Mouse (Mus musculus) heart, adult 2 months (tissue): ENCODE measurements at regions not wholly inside any gene's neighbourhood (a gene's known extent, or its start where the extent isn't known, plus 50 kb on each side); places are given as distances from the start of the nearest gene placed in this dataset.

ENCODE experiments used
- DNase-seq, 2 experiments: peaks; one replicate each; pipeline ENCODE4 v3.0.0; 2021
- H3K27ac ChIP-seq: fragments of 200-600 bp; 2 replicates; pipeline ENCODE4 v1.8.1; 2022
- H3K27me3 ChIP-seq: fragments of 200-500 bp; 2 replicates; pipeline ENCODE4 v1.6.1; 2012; ENCODE audit warnings: mild to moderate bottlenecking, low read length, inconsistent platforms, mixed read lengths; ENCODE audit not compliant: control insufficient read depth, insufficient read depth
- H3K36me3 ChIP-seq: fragments of 200-500 bp; 2 replicates; pipeline ENCODE4 v1.6.1; 2012; ENCODE audit warnings: low read length, inconsistent platforms; ENCODE audit not compliant: control insufficient read depth, insufficient read depth
- H3K4me1 ChIP-seq: fragments of 200-500 bp; 2 replicates; pipeline ENCODE4 v1.6.1; 2011; ENCODE audit warnings: low read length; ENCODE audit not compliant: control insufficient read depth, insufficient read depth
- H3K4me3 ChIP-seq: fragments of 200-600 bp; 2 replicates; pipeline ENCODE4 v1.8.1; 2022
- H3K79me2 ChIP-seq: fragments of 200-500 bp; replicated peaks from 2 replicates; pipeline ENCODE4 v1.6.1; 2012; ENCODE audit warnings: mild to moderate bottlenecking, inconsistent platforms, low read length, moderate library complexity, mixed read lengths; ENCODE audit not compliant: control insufficient read depth, insufficient read depth
- H3K9ac ChIP-seq: fragments of 200-500 bp; 2 replicates; pipeline ENCODE4 v1.6.1; 2012; ENCODE audit warnings: low read depth, mild to moderate bottlenecking, control low read depth, inconsistent platforms, low read length, mixed read lengths
- CTCF ChIP-seq: fragments of 200-600 bp; IDR thresholded peaks from 2 replicates; pipeline ENCODE4 v1.8.1; 2022; ENCODE audit warnings: antibody characterized with exemption, mild to moderate bottlenecking, moderate library complexity
- EP300 ChIP-seq: fragments of 200-500 bp; IDR thresholded peaks from 2 replicates; pipeline ENCODE4 v1.6.1; 2011; ENCODE audit warnings: low read depth, low read length, control low read depth; ENCODE audit not compliant: insufficient read depth
- POLR2A ChIP-seq: fragments of 200-500 bp; IDR thresholded peaks from 2 replicates; pipeline ENCODE4 v1.6.1; 2011; ENCODE audit warnings: mild to moderate bottlenecking, low read depth, low read length, control low read depth; ENCODE audit not compliant: insufficient read depth
- WGBS: fragments of 180-500 bp; shearing (Covaris S2); methylation state at CpG from one replicate; pipeline ENCODE4 v1.1.7; 2018; 5-methylcytosine and 5-hydroxymethylcytosine counted together
- intact Hi-C: fragments of 180-260 bp; cut with DNase I; formaldehyde crosslinking; loops from one replicate; pipeline ENCODE4 v1.15.1; 2025

DNA sequence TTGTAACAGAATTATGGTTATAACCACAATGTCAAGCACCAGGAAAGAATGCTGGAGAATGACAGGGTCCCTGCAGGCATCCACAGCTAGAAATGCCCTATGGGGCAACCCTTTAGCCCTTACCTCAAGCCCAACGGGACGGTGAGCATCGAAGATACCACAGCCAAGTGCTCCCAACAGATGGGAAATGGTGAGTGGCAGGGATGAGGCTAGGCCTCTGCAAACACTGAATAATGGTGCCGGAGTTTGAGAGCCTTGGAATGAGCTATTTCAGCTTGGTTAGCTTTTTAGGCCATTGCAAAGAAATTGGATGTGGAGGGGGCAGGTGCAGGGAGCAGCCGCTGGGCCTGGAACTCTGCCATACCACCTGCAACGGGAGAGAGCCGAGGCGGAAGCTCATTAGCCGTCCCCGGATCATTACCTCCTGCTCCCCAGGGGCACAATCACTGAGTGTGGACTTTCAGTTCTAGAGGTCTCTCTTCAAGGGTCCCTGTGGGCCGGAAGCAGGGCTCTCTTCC, 117.9 kb downstream of the Usp31 start:
- Histone ChIP-seq H3K79me2 (no peaks in the 10 kb centered on the region), H3K27ac (no peak overlapping the region), H3K27me3 (no peaks in the 10 kb centered on the region), H3K9ac (no peak overlapping the region), H3K4me1 (no peaks in the 10 kb centered on the region), H3K36me3 (no peaks in the 10 kb centered on the region), H3K4me3 (no peak overlapping the region)
- 77% methylated on average over 11 of the region's 11 CpGs for WGBS
- no peak for TF ChIP-seq POLR2A
- no peak for TF ChIP-seq CTCF
- TF ChIP-seq EP300, result no peak
- intact Hi-C loops, result no loop called here
- DNase-seq, result no peak

DNA sequence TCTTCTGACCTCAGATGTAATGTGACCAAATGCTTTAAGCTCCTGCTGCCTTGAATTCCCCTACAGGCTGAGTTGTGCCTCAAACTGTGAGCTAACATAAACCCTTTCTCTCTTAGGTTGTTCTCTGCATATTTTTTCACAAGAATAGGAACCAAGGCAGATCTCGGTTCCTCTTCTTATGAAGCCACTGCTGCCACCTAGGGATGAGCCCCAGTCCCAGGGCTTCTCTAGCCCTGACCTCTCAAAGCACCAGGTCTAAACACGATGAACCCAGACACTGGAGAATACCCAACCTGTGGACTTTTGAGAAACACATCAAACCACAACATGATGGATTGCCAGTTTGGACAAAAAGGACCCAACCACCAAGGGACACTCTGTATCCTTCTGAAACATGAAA, 119.3 kb downstream of the Usp31 start:
- Histone ChIP-seq H3K4me1 (no peaks in the 10 kb centered on the region), H3K27me3 (no peaks in the 10 kb centered on the region), H3K36me3 (no peaks in the 10 kb centered on the region), H3K4me3 (no peak overlapping the region), H3K9ac (no peak overlapping the region), H3K27ac (no peak overlapping the region), H3K79me2 (no peaks in the 10 kb centered on the region)
- DNase-seq, result no peak
- intact Hi-C loops, result no loop called here
- no peak for TF ChIP-seq POLR2A
- no peak for TF ChIP-seq CTCF
- no peak for TF ChIP-seq EP300
- 48% methylated on average over 2 of the region's 2 CpGs for WGBS

DNA sequence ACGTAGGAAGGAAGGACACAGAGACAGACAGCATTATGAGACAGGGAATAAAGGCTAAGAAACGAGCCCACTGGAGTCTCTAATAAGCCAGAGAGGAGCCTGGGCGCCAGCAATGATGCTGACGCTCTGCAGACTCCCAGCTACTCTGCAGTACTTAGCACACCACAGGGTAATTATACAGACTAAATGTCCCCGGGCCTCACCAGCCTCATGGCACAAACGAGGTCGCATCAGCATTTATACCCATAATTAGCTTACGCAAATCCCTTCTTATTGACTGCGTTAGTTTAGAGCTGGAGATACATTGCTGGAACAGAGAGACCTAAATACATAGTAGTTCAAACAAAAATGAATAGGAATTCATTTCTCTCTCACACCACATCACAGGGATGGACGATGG, 121.3 kb downstream of the Usp31 start:
- Histone ChIP-seq H3K36me3 (no peaks in the 10 kb centered on the region), H3K9ac (no peak overlapping the region), H3K4me3 (no peak overlapping the region), H3K27me3 (no peaks in the 10 kb centered on the region), H3K27ac (no peak overlapping the region), H3K79me2 (no peaks in the 10 kb centered on the region), H3K4me1 (no peaks in the 10 kb centered on the region)
- 77% methylated on average over 10 of the region's 10 CpGs for WGBS
- TF ChIP-seq CTCF, result no peak
- TF ChIP-seq POLR2A, result no peak
- no peak for TF ChIP-seq EP300
- intact Hi-C loops, result no loop called here
- no peak for DNase-seq

DNA sequence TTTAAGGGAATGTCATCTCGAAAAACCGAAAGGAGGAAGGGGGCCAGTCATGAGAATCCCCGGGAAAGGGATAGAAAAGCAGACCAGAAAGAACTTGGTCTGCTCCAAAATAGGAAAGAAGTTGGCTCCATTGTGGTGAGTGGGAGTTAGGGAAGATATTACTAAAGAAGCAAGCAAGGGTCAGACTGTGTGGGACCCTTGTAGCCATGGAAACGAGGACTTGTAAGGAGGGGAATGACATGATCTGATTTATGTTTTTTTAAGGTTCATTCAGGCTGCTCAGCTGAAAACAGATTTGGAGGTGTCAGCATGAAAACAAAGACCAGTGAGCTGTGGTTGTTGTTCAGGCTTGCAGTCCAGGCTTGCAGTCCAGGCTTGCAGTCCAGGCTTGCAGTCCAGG, 127.6 kb downstream of the Usp31 start:
- intact Hi-C loops, result no loop called here
- Histone ChIP-seq H3K9ac (no peak overlapping the region), H3K27ac (no peak overlapping the region), H3K79me2 (no peaks in the 10 kb centered on the region), H3K27me3 (no peaks in the 10 kb centered on the region), H3K4me3 (no peak overlapping the region), H3K4me1 (no peaks in the 10 kb centered on the region), H3K36me3 (no peaks in the 10 kb centered on the region)
- no peak for TF ChIP-seq POLR2A
- no peak for TF ChIP-seq CTCF
- TF ChIP-seq EP300, result no peak
- 44% methylated on average over 4 of the region's 4 CpGs for WGBS
- no peak for DNase-seq

DNA sequence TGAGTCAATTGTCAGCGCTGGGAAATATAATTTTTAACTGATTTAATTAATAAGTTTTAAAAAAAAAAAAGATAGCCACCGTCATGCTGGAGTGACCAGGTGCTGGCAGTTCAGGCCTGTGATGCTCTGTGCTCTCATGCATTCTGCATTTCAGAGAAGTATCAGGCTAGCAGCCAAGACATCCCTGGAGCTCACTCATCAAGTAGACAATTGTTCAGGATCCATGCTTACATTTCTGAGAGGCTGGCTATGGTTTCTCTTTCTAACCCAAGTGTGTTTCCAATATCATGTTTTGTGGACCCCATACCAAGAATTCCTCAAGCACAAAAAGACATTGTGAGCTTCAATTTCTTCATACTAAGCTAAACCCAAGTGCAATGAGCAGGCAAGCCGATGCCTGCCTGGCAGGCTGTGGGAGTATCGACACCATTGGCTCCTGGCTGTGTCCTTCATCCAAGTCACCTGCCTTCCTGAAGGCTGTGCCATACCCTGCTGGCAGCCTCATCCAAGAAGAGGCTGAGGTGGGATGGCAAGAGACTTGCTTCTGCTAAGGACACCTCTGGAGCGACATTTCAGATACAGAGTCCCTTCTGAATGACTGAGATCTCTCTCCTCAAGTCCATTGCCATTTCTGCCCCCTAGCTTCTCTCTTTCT, 134.2 kb downstream of the Usp31 start:
- TF ChIP-seq CTCF (no peak), EP300 (no peak), POLR2A (no peak)
- intact Hi-C loops, result no loop called here
- H3K9ac ChIP-seq, result no peak overlapping the region
- H3K4me3 ChIP-seq, result no peak overlapping the region
- H3K36me3 ChIP-seq, result no peaks in the 10 kb centered on the region
- DNase-seq, result no peak
- no peaks in the 10 kb centered on the region for H3K27me3 ChIP-seq
- 70% methylated on average over 5 of the region's 5 CpGs for WGBS
- no peak overlapping the region for H3K27ac ChIP-seq
- H3K4me1 ChIP-seq, result no peaks in the 10 kb centered on the region
- no peaks in the 10 kb centered on the region for H3K79me2 ChIP-seq

DNA sequence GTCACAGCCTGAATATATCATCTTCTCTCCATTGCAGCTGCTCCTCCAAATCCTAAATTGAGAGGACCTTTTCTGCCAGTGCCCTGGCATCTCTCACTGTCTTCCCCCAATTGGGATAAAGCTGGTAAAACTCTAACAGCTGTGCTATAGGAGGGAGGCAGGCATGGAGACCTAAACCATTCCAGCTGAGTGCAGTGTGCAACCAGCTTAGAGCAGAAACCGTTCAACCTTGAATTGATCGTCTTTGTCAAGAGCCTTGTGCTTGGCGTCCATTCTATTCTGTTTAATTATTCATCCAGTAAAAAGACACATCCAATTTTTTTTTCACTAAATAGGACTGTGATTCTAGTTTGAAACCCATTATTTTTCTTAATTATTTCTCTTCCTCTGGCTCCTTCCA, 135.3 kb downstream of the Usp31 start:
- no peak for TF ChIP-seq POLR2A
- no peak for DNase-seq
- Histone ChIP-seq H3K9ac (no peak overlapping the region), H3K27me3 (no peaks in the 10 kb centered on the region), H3K79me2 (no peaks in the 10 kb centered on the region), H3K4me1 (no peaks in the 10 kb centered on the region), H3K27ac (no peak overlapping the region), H3K4me3 (no peak overlapping the region), H3K36me3 (no peaks in the 10 kb centered on the region)
- WGBS, result 77% methylated on average over 3 of the region's 3 CpGs
- intact Hi-C loops, result no loop called here
